Mouse (Mus musculus): ENCODE data around the gene Tldc2. TPM values are rescaled to one million over a fixed set of nuclear protein-coding genes. Genes with fewer than 3 reads are reported as not detected.

Tldc2 gene
- polyA plus RNA-seq (2014; fragmentation: Nextera tagmentation; extraction: Ambion mirVana) = not detected in 2 replicates

- H3K9ac ChIP-seq (ENCODE audit: low read length) = no peak within 1 kb of the TSS
- no peak within 1 kb of the TSS for H3K27ac ChIP-seq (ENCODE audit: low read depth)
- ATAC-seq (replicated peaks; ENCODE audit: low FRiP score, low TSS enrichment, low read depth) (no peak), DNase-seq (ENCODE audit: low spot score) (no peak)
- 85% methylated on average over 8 of the region's 8 CpGs for WGBS
- no peaks in the 10 kb centered on the region for H3K27me3 ChIP-seq (replicated peaks; ENCODE audit: control insufficient read depth, insufficient read depth, low read length)
- H3K4me3 ChIP-seq (ENCODE audit: low read depth, low read length) = no peak within 1 kb of the TSS
- H3K36me3 ChIP-seq (ENCODE audit: control insufficient read depth, insufficient read depth, low read length) = no peaks in the 10 kb centered on the region
- H3K4me2 ChIP-seq (ENCODE audit: low read length) = no peak within 1 kb of the TSS
- H3K9me3 ChIP-seq (ENCODE audit: control insufficient read depth, low read length) = no peaks in the 10 kb centered on the region
- no peaks in the 10 kb centered on the region; the same call in 1 of the 2 replicates for H3K4me1 ChIP-seq (replicated peaks; ENCODE audit: control insufficient read depth, insufficient read depth, low read length)
Measured at GRCm38 (mm10) chr2:157086796-157087195, at the start of gene Tldc2. Gene Tldc2, plus strand, starts transcription at chr2:157087055.

DNA sequence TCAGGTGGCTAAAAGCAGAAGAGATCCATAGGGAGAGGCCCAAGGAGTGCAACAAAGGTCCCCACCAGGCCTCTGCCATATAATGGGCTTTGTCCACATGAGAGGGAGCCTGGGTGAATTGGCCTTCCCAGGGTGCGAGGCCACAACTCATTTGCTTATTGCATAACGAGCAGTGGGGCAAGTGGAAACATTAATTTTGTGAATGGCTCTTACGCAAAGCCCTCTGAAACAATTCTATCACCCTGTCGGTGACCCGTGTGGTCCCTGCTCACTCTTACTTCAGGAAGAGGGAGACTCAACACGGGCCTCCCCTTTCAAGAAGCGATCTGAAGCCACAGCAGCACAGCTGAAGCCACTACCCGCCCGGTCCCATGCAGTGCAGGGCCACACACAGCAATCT is 49.6 kb upstream of the Tldc2 start:
- Histone ChIP-seq H3K36me3 (ENCODE audit: control insufficient read depth, insufficient read depth, low read length) (peaks cover 90% of the 10 kb centered on the region), H3K4me3 (ENCODE audit: low read depth, low read length) (no peak overlapping the region), H3K4me2 (ENCODE audit: low read length) (no peak overlapping the region), H3K27me3 (replicated peaks; ENCODE audit: control insufficient read depth, insufficient read depth, low read length) (no peaks in the 10 kb centered on the region), H3K9ac (ENCODE audit: low read length) (no peak overlapping the region), H3K9me3 (ENCODE audit: control insufficient read depth, low read length) (no peaks in the 10 kb centered on the region), H3K4me1 (replicated peaks; ENCODE audit: control insufficient read depth, insufficient read depth, low read length) (no peaks in the 10 kb centered on the region), H3K27ac (ENCODE audit: low read depth) (no peak overlapping the region)
- WGBS = 88% methylated on average over 9 of the region's 9 CpGs
- ATAC-seq (replicated peaks; ENCODE audit: low FRiP score, low TSS enrichment, low read depth) (no peak), DNase-seq (ENCODE audit: low spot score) (no peak)

DNA sequence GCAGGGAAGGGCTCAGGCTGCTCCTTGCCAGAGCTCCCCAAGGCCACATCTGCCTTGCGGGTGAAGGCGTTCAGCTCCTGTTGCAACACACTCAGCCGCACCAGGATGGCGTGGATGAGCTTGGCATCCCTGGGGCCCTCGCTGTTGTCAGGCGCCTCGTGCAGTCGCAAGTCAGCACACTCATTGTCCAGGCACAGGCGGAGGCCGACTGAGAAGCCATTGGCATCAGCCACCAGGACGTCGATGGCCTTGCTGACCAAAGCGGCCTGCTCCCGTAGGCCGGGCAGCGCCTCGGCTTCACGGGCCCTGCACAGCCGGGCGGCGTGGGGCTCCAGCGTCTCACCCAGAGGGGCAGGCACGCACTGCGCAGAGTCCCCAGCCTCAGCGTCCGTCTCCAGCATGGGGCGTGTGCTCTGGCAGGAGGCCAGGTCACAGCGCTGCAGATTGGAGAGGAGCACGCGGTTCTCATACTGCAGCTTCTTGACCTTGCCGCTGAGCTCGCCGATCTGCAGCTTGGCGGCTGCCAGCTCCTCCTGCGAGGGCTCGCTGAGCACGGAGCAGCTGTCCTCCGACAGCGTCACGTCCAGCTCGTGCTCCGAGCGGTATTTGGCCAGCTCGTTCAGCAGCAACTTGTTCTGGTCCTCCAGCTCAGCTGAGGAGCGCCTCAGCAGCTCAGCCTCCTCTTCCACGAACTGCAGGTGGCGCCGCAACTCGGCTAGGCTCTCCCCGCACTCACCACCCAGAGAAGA is 46.8 kb upstream of the Tldc2 start:
- no peak overlapping the region for H3K9ac ChIP-seq (ENCODE audit: low read length)
- no peaks in the 10 kb centered on the region for H3K9me3 ChIP-seq (ENCODE audit: control insufficient read depth, low read length)
- no peak overlapping the region for H3K27ac ChIP-seq (ENCODE audit: low read depth)
- H3K36me3 ChIP-seq (ENCODE audit: control insufficient read depth, insufficient read depth, low read length) = peaks cover 77% of the 10 kb centered on the region
- H3K27me3 ChIP-seq (replicated peaks; ENCODE audit: control insufficient read depth, insufficient read depth, low read length) = no peaks in the 10 kb centered on the region
- WGBS = 84% methylated on average over 47 of the region's 50 CpGs
- DNase-seq (ENCODE audit: low spot score) = no peak
- no peak for ATAC-seq (replicated peaks; ENCODE audit: low FRiP score, low TSS enrichment, low read depth)
- no peak overlapping the region for H3K4me2 ChIP-seq (ENCODE audit: low read length)
- no peaks in the 10 kb centered on the region for H3K4me1 ChIP-seq (replicated peaks; ENCODE audit: control insufficient read depth, insufficient read depth, low read length)
- no peak overlapping the region for H3K4me3 ChIP-seq (ENCODE audit: low read depth, low read length)

GRCm38 (mm10) chr2:157040649-157041046 is 46.2 kb upstream of the Tldc2 start:
- Histone ChIP-seq H3K4me1 (replicated peaks; ENCODE audit: control insufficient read depth, insufficient read depth, low read length) (no peaks in the 10 kb centered on the region), H3K27me3 (replicated peaks; ENCODE audit: control insufficient read depth, insufficient read depth, low read length) (no peaks in the 10 kb centered on the region), H3K9me3 (ENCODE audit: control insufficient read depth, low read length) (no peaks in the 10 kb centered on the region), H3K27ac (ENCODE audit: low read depth) (no peak overlapping the region), H3K4me2 (ENCODE audit: low read length) (no peak overlapping the region), H3K36me3 (ENCODE audit: control insufficient read depth, insufficient read depth, low read length) (peaks cover 77% of the 10 kb centered on the region), H3K9ac (ENCODE audit: low read length) (no peak overlapping the region), H3K4me3 (ENCODE audit: low read depth, low read length) (no peak overlapping the region)
- ATAC-seq (replicated peaks; ENCODE audit: low FRiP score, low TSS enrichment, low read depth) (no peak), DNase-seq (ENCODE audit: low spot score) (no peak)
- 81% methylated on average over 17 of the region's 17 CpGs for WGBS

GRCm38 (mm10) chr2:157041421-157041820 is 45.4 kb upstream of the Tldc2 start:
- Histone ChIP-seq H3K36me3 (ENCODE audit: control insufficient read depth, insufficient read depth, low read length) (peaks cover 76% of the 10 kb centered on the region), H3K4me2 (ENCODE audit: low read length) (no peak overlapping the region), H3K9me3 (ENCODE audit: control insufficient read depth, low read length) (no peaks in the 10 kb centered on the region), H3K27me3 (replicated peaks; ENCODE audit: control insufficient read depth, insufficient read depth, low read length) (no peaks in the 10 kb centered on the region), H3K27ac (ENCODE audit: low read depth) (no peak overlapping the region), H3K4me1 (replicated peaks; ENCODE audit: control insufficient read depth, insufficient read depth, low read length) (no peaks in the 10 kb centered on the region), H3K4me3 (ENCODE audit: low read depth, low read length) (no peak overlapping the region), H3K9ac (ENCODE audit: low read length) (no peak overlapping the region)
- no peak for ATAC-seq (replicated peaks; ENCODE audit: low FRiP score, low TSS enrichment, low read depth)
- 89% methylated on average over 7 of the region's 7 CpGs for WGBS
- no peak for DNase-seq (ENCODE audit: low spot score)

GRCm38 (mm10) chr2:157043556-157043955 is 43.3 kb upstream of the Tldc2 start:
- no peak for ATAC-seq (replicated peaks; ENCODE audit: low FRiP score, low TSS enrichment, low read depth)
- Histone ChIP-seq H3K4me2 (ENCODE audit: low read length) (no peak overlapping the region), H3K9ac (ENCODE audit: low read length) (no peak overlapping the region), H3K36me3 (ENCODE audit: control insufficient read depth, insufficient read depth, low read length) (peaks cover 61% of the 10 kb centered on the region), H3K9me3 (ENCODE audit: control insufficient read depth, low read length) (no peaks in the 10 kb centered on the region), H3K27ac (ENCODE audit: low read depth) (no peak overlapping the region), H3K4me3 (ENCODE audit: low read depth, low read length) (no peak overlapping the region), H3K4me1 (replicated peaks; ENCODE audit: control insufficient read depth, insufficient read depth, low read length) (no peaks in the 10 kb centered on the region), H3K27me3 (replicated peaks; ENCODE audit: control insufficient read depth, insufficient read depth, low read length) (no peaks in the 10 kb centered on the region)
- DNase-seq (ENCODE audit: low spot score) = no peak
- 93% methylated on average over 8 of the region's 8 CpGs for WGBS

GRCm38 (mm10) chr2:157043987-157044386 is 42.9 kb upstream of the Tldc2 start:
- H3K9me3 ChIP-seq (ENCODE audit: control insufficient read depth, low read length) = no peaks in the 10 kb centered on the region
- H3K9ac ChIP-seq (ENCODE audit: low read length) = no peak overlapping the region
- no peak overlapping the region for H3K27ac ChIP-seq (ENCODE audit: low read depth)
- DNase-seq (ENCODE audit: low spot score) = no peak
- H3K27me3 ChIP-seq (replicated peaks; ENCODE audit: control insufficient read depth, insufficient read depth, low read length) = no peaks in the 10 kb centered on the region
- no peak for ATAC-seq (replicated peaks; ENCODE audit: low FRiP score, low TSS enrichment, low read depth)
- no peak overlapping the region for H3K4me2 ChIP-seq (ENCODE audit: low read length)
- no peaks in the 10 kb centered on the region for H3K4me1 ChIP-seq (replicated peaks; ENCODE audit: control insufficient read depth, insufficient read depth, low read length)
- no peak overlapping the region for H3K4me3 ChIP-seq (ENCODE audit: low read depth, low read length)
- peaks cover 62% of the 10 kb centered on the region for H3K36me3 ChIP-seq (ENCODE audit: control insufficient read depth, insufficient read depth, low read length)

GRCm38 (mm10) chr2:157045932-157046331 is 40.9 kb upstream of the Tldc2 start:
- DNase-seq (ENCODE audit: low spot score) (no peak), ATAC-seq (replicated peaks; ENCODE audit: low FRiP score, low TSS enrichment, low read depth) (no peak)
- no peak overlapping the region for H3K27ac ChIP-seq (ENCODE audit: low read depth)
- H3K4me3 ChIP-seq (ENCODE audit: low read depth, low read length) = no peak overlapping the region
- 92% methylated on average over 2 of the region's 2 CpGs for WGBS
- H3K4me1 ChIP-seq (replicated peaks; ENCODE audit: control insufficient read depth, insufficient read depth, low read length) = no peaks in the 10 kb centered on the region
- no peak overlapping the region for H3K4me2 ChIP-seq (ENCODE audit: low read length)
- H3K9ac ChIP-seq (ENCODE audit: low read length) = no peak overlapping the region
- H3K27me3 ChIP-seq (replicated peaks; ENCODE audit: control insufficient read depth, insufficient read depth, low read length) = no peaks in the 10 kb centered on the region
- H3K9me3 ChIP-seq (ENCODE audit: control insufficient read depth, low read length) = no peaks in the 10 kb centered on the region
- H3K36me3 ChIP-seq (ENCODE audit: control insufficient read depth, insufficient read depth, low read length) = peaks cover 61% of the 10 kb centered on the region

GRCm38 (mm10) chr2:157046956-157047355 is 39.9 kb upstream of the Tldc2 start:
- H3K36me3 ChIP-seq (ENCODE audit: control insufficient read depth, insufficient read depth, low read length) = peaks cover 60% of the 10 kb centered on the region
- no peaks in the 10 kb centered on the region for H3K27me3 ChIP-seq (replicated peaks; ENCODE audit: control insufficient read depth, insufficient read depth, low read length)
- 93% methylated on average over 5 of the region's 5 CpGs for WGBS
- H3K9me3 ChIP-seq (ENCODE audit: control insufficient read depth, low read length) = no peaks in the 10 kb centered on the region
- H3K27ac ChIP-seq (ENCODE audit: low read depth) = no peak overlapping the region
- H3K4me3 ChIP-seq (ENCODE audit: low read depth, low read length) = no peak overlapping the region
- ATAC-seq (replicated peaks; ENCODE audit: low FRiP score, low TSS enrichment, low read depth) = no peak
- no peaks in the 10 kb centered on the region for H3K4me1 ChIP-seq (replicated peaks; ENCODE audit: control insufficient read depth, insufficient read depth, low read length)
- no peak overlapping the region for H3K9ac ChIP-seq (ENCODE audit: low read length)
- no peak for DNase-seq (ENCODE audit: low spot score)
- no peak overlapping the region for H3K4me2 ChIP-seq (ENCODE audit: low read length)
